Mouse (Mus musculus): ENCODE measurements at regions not wholly inside any gene's neighbourhood (a gene's known extent, or its start where the extent isn't known, plus 50 kb on each side); places are given as distances from the start of the nearest gene placed in this dataset.

GRCm38 (mm10) chrX:143996716-143997115, 63.6 kb upstream of the Dcx start:
- DNase-seq (ENCODE audit: low spot score in 2 of 2): peak; percentile 43 to 51

Data from layer of hippocampus, postnatal 10 days (tissue).